Mouse (Mus musculus) forelimb bud, embryonic 11.5 days (tissue): ENCODE data around the gene 1700129C05Rik.
A peak's percentile ranks its signal among the peaks of the same experiment; 100 is the strongest.

Source experiments
- DNase-seq: peaks from one replicate; pipeline ENCODE4 v3.0.0-alpha.2; 2012; ENCODE audit warnings: low read depth, low spot score

1700129C05Rik gene

DNA sequence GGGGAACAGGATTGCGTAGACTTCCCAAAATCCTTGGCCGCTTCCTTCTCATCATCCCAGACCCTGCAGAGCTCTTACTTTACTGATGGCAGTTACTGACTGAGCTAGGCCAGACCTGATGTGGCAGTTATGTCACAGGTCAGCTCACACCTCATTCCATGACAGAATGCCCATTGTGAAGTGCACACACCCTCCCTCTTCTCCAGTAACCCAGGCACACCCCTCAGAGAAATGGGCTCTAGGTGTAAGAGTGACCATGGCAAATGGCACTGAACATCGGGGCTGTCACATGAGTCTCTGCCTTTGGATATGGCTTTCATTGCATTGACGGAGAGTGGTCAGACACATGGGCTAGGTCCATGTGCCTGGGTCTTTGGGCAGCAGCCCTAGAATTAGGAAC, at the start of gene 1700129C05Rik:
Gene 1700129C05Rik, minus strand, starts transcription at position 101 of the 400 bp plus-strand sequence.
- DNase-seq, result no peak

DNA sequence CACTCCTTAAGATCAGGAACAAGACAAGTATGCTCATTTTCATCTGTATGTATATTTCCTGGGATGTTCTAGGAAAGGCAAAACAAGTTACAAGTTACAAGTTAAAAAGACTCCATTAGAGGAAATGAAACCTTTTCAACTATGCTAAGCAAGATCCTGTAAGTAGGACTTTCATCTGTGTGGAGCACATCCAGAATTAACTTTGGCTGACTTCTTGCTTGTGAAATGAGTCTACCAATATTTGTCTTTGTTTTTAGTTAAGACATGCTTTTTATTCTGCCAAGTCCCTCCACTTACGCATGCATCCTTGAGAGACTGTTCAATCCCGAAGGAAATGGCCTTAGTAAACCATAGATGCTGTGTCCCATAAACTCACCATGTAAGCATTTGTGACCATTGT, 43.4 kb upstream of the 1700129C05Rik start:
- no peak for DNase-seq

- DNase-seq, result no peak
These were observed 42.8 kb upstream of the 1700129C05Rik start for GRCm38 (mm10) chr14:59185514-59185913.

DNA sequence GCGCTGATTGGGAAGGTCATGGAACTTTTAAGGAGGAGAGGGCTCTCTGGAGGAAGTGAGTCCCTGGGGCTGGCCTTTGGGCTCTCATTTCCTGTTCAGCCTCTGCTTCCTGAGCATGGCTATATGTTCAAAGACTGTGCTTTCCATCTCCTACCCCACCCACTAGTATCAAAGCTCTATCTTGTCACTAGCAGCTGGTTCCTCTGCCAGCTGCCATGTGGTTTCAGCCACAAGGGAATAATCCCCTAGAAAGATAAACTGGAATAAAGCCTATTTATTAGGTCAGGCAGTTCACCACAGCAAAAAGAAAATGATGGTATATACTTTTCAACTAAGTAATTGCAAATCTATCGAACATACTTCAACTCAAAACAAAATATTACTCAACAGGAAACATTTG, 40.0 kb upstream of the 1700129C05Rik start:
- DNase-seq, result no peak

DNA sequence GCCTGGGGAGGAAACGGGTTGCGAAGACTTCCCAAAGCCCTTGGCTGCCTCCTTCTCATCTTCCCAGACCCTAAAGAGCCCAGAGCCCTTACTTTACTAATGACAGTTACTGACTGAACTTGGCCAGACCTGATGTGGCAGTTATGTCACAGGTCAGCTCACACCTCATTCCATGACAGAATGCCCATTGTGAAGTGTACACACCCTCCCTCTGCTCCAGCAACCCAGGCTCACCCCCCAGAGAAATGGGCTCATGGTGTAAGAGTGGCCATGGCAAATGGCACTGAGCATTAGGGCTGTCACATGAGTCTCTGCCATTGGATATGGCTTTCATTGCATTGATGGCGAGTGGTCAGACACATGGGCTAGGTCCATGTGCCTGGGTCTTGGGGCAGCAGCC, 36.0 kb upstream of the 1700129C05Rik start, which contains the start of gene Gm5142:
Gene Gm5142, minus strand, starts transcription at position 101 of the 400 bp plus-strand sequence.
- DNase-seq, result no peak

DNA sequence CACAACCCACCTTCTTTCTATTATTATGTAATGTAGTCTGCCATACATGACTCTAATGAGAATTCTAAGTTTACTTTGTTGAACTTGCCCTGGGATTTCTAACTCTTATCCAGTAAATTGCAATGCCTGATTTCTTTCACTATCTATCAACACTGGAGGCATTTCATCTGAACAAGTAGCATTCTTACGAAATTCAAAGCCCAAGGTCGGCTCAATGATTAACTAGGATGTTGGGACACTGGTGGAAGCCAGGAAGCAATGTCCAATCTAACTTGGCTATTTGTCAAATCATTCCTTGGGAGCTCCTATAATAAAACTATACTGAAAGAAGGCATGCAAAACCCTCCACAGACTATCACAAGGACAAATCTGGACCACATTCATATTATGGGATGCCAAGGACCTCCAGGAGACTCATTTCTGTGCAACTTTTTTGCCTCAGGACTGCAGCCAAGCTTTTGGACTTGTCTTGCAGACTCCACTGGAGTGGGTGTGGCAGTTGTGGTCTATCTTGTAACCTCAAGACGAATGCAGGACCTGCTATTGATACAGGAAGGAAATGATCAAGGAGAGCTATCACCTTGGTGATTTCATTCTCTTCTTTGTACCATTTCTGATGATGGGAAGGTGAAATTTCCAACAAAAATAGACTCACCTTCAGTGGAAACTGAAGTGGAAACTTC, 14.5 kb upstream of the 1700129C05Rik start:
- no peak for DNase-seq

- no peak for DNase-seq
These were observed 12.9 kb upstream of the 1700129C05Rik start for GRCm38 (mm10) chr14:59155589-59155988.

DNA sequence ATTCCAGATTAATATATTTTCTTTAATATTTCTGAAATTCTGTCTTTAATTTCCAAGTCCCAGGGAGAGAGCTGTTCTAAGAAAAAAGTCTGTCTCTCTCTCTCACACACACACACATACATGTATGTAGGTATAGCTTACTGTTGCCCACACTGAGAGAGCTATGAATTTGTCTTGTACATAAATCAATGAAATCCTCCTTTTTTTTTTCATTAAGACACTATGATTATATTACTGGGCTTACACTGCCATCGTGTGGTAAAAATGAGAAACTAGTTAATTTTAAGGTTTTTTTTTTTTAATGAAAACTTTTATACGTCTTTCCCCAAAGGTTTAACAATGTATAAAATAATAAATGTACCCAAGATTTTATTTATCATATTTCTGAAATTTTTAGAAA, 28.4 kb downstream of the 1700129C05Rik start:
- DNase-seq, result peak; percentile 20

GRCm38 (mm10) chr14:59104006-59104605, 38.6 kb downstream of the 1700129C05Rik start:
- peak; percentile 43 for DNase-seq

DNA sequence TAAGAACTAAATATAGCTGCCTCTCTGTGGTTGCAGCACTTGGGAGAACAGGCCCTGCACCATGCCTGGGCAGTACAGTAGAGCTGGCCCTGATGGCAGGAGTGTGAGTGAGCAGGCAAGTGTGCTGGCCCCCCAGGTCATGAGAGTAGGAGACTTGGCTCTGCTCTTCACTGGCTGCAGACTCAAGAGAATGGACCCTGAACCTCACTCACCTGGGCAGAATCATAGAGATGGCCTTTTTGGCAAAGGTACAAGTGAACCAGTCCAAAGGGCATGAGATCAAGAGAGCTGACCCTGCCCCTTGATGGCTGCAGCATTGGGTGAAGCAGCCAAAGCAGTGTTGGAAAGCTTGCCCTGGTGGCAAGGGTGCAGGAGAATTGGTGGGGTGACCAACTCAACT, 49.1 kb downstream of the 1700129C05Rik start:
- DNase-seq, result no peak

GRCm38 (mm10) chr14:59084396-59084795, 58.3 kb downstream of the 1700129C05Rik start:
- peak; percentile 48 for DNase-seq
